Mouse (Mus musculus): ENCODE results near the gene Git1. TPM values are rescaled to one million over a fixed set of nuclear protein-coding genes. Genes with fewer than 3 reads are reported as not detected.
A peak's percentile ranks its signal among the peaks of the same experiment; 100 is the strongest.

Gene Git1
- polyA plus RNA-seq, 2 experiments = 17.3 to 57.1 TPM

DNA sequence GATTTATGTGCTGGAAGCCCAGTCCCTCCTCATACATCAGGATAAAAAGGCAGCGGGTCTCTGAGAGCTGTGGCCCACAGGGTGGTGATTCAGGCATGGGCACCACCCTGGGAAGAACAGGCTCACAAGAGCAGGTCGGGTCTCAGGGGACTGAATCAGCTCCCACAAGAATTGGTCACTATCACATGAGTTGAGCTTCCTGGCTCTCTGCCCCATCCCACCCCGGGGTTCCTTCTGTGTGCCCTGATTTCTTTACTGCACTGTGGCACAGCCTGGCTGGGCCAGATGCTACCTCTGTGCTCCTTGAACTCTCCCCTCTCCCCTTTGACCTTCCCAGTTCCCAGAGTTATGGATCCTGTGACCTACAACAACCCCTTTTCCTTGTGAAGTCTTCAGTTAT, 10.3 kb upstream of the Git1 start:
- H3K4me3 ChIP-seq (replicated peaks; ENCODE audit: low read length) = no peak overlapping the region
- no peak for TF ChIP-seq POLR2A (IDR thresholded peaks at IDR 0.05; ENCODE audit: borderline replicate concordance, extremely low read depth, insufficient read depth, insufficient read length)
- WGBS = 62% methylated on average over 3 of the region's 3 CpGs
- no peaks in the 10 kb centered on the region for H3K27me3 ChIP-seq (ENCODE audit: control insufficient read depth, insufficient read depth, low read length)
- H3K9ac ChIP-seq (ENCODE audit: low read depth, low read length, severe bottlenecking) = no peak overlapping the region
- peaks cover 36% of the 10 kb centered on the region for H3K4me1 ChIP-seq (ENCODE audit: control insufficient read depth, insufficient read depth, low read length)
- H3K9me3 ChIP-seq (ENCODE audit: control insufficient read depth, low read length) = no peaks in the 10 kb centered on the region
- no peak for ATAC-seq (ENCODE audit: low FRiP score, low read depth)
- H3K4me2 ChIP-seq (replicated peaks; ENCODE audit: low read depth, low read length, severe bottlenecking) = no peak overlapping the region
- H3K36me3 ChIP-seq (ENCODE audit: control insufficient read depth, insufficient read depth, low read length) = 0 out of 2 replicates have a peak, but pooled peaks cover 2% of the 10 kb centered on the region
- no peak for DNase-seq (ENCODE audit: low spot score)
- H3K27ac ChIP-seq (replicated peaks; ENCODE audit: low read depth, low read length) = no peak overlapping the region

DNA sequence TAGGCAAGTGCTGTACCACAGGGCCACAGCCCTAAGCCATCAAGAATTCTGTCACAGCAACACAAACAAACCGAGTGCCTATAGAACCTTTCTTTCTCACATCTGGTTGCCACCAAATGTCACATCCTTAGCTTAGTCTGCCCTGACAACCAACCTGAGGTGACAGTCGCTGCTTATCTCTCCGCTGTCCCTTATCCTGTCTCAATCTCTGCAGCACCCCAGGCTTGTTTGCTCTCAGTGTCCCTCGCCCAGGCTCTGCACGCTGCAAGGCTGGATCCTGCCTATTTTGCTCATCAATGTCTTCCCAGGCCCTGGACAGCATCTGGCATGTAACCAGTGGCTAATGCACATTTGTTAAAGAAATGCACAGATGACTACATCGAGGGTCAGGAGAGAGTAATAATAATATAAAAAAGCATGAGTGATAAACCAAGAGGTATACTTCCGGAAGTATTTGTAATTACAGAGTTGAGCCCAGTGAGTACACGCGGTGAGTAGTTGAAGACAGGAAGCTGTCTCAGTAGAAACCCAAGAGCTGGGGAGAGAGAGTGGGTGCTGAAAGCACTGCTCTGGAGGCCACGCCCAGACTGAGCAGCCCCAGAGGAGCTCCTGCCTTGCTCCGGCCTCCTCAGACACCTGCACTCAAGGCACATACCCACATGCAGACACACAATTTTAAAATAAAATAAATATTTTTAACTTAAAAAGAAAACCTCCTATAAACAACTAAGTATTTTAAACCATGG, 9.7 kb upstream of the Git1 start:
- WGBS = 62% methylated on average over 11 of the region's 11 CpGs
- H3K27ac ChIP-seq (replicated peaks; ENCODE audit: low read depth, low read length) = no peak overlapping the region
- no peak for ATAC-seq (ENCODE audit: low FRiP score, low read depth)
- H3K4me1 ChIP-seq (ENCODE audit: control insufficient read depth, insufficient read depth, low read length) = peaks cover 42% of the 10 kb centered on the region
- no peak for DNase-seq (ENCODE audit: low spot score)
- TF ChIP-seq POLR2A (IDR thresholded peaks at IDR 0.05; ENCODE audit: borderline replicate concordance, extremely low read depth, insufficient read depth, insufficient read length) = no peak
- no peaks in the 10 kb centered on the region for H3K27me3 ChIP-seq (ENCODE audit: control insufficient read depth, insufficient read depth, low read length)
- H3K4me2 ChIP-seq (replicated peaks; ENCODE audit: low read depth, low read length, severe bottlenecking) = no peak overlapping the region
- H3K9ac ChIP-seq (ENCODE audit: low read depth, low read length, severe bottlenecking) = no peak overlapping the region
- no peak overlapping the region for H3K4me3 ChIP-seq (replicated peaks; ENCODE audit: low read length)
- 0 out of 2 replicates have a peak, but pooled peaks cover 3% of the 10 kb centered on the region for H3K36me3 ChIP-seq (ENCODE audit: control insufficient read depth, insufficient read depth, low read length)
- H3K9me3 ChIP-seq (ENCODE audit: control insufficient read depth, low read length) = no peaks in the 10 kb centered on the region

DNA sequence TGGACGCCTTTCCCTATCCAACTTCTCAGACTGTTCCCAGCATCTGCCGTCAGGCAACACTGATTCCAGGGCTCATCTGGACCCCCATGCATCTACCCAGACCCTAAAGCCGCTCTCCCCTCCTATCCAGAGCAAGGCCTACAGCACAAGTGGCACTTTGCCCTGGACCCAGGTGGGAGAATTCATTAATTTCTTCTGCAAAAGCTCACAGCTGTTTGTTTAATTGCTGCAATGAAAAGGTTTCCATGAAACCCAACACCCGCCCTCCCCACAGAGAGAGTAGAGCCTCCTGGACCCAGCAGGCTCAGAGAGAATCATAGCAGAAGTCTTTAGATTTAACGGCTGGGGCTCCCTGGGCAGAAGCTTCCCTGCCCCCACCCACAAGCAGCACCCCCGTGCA, 8.1 kb upstream of the Git1 start:
- no peak overlapping the region for H3K9ac ChIP-seq (ENCODE audit: low read depth, low read length, severe bottlenecking)
- peak; percentile 63 for DNase-seq (ENCODE audit: low spot score)
- TF ChIP-seq POLR2A (IDR thresholded peaks at IDR 0.05; ENCODE audit: borderline replicate concordance, extremely low read depth, insufficient read depth, insufficient read length) = no peak
- no peaks in the 10 kb centered on the region for H3K9me3 ChIP-seq (ENCODE audit: control insufficient read depth, low read length)
- peak overlapping the region; percentile 65; the same call in 1 of the 2 replicates for H3K27ac ChIP-seq (replicated peaks; ENCODE audit: low read depth, low read length)
- WGBS = 18% methylated on average over 6 of the region's 6 CpGs
- H3K4me2 ChIP-seq (replicated peaks; ENCODE audit: low read depth, low read length, severe bottlenecking) = peak overlapping the region; percentile 34
- no peak; the same call in 1 of the 2 replicates for ATAC-seq (ENCODE audit: low FRiP score, low read depth)
- no peaks in the 10 kb centered on the region for H3K27me3 ChIP-seq (ENCODE audit: control insufficient read depth, insufficient read depth, low read length)
- H3K4me3 ChIP-seq (replicated peaks; ENCODE audit: low read length) = no peak overlapping the region
- H3K36me3 ChIP-seq (ENCODE audit: control insufficient read depth, insufficient read depth, low read length) = 0 out of 2 replicates have a peak, but pooled peaks cover 3% of the 10 kb centered on the region
- H3K4me1 ChIP-seq (ENCODE audit: control insufficient read depth, insufficient read depth, low read length) = peaks cover 46% of the 10 kb centered on the region

DNA sequence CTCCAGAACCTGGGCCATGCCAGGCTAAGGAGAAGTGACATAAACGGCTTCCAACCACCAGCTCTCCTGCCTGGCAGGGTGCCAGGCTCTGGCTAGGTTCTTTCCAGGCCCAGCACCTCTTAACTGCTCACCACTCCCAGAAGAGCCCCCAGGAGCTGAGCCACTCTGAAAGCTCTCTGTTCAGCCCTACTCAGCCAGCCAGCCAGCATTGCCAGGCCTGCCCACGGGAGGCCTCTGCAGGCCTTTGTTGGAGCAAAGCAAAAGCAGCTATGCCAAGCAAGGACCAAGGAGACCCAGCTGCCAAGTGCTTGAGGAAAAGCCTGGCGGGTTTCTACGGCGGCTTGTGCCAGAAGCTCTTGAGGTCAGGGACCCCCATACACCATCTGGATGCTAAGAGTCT, 6.6 kb upstream of the Git1 start:
- Histone ChIP-seq H3K4me2 (replicated peaks; ENCODE audit: low read depth, low read length, severe bottlenecking) (0 out of 2 replicates have a peak overlapping the region, but pooled peaks have one; percentile 7), H3K36me3 (ENCODE audit: control insufficient read depth, insufficient read depth, low read length) (0 out of 2 replicates have a peak, but pooled peaks cover 3% of the 10 kb centered on the region), H3K9me3 (ENCODE audit: control insufficient read depth, low read length) (no peaks in the 10 kb centered on the region), H3K27ac (replicated peaks; ENCODE audit: low read depth, low read length) (no peak overlapping the region), H3K9ac (ENCODE audit: low read depth, low read length, severe bottlenecking) (no peak overlapping the region), H3K27me3 (ENCODE audit: control insufficient read depth, insufficient read depth, low read length) (no peaks in the 10 kb centered on the region), H3K4me1 (ENCODE audit: control insufficient read depth, insufficient read depth, low read length) (peaks cover 53% of the 10 kb centered on the region), H3K4me3 (replicated peaks; ENCODE audit: low read length) (no peak overlapping the region)
- no peak for TF ChIP-seq POLR2A (IDR thresholded peaks at IDR 0.05; ENCODE audit: borderline replicate concordance, extremely low read depth, insufficient read depth, insufficient read length)
- ATAC-seq (ENCODE audit: low FRiP score, low read depth) (no peak), DNase-seq (ENCODE audit: low spot score) (peak; percentile 48)
- 42% methylated on average over 5 of the region's 5 CpGs for WGBS

DNA sequence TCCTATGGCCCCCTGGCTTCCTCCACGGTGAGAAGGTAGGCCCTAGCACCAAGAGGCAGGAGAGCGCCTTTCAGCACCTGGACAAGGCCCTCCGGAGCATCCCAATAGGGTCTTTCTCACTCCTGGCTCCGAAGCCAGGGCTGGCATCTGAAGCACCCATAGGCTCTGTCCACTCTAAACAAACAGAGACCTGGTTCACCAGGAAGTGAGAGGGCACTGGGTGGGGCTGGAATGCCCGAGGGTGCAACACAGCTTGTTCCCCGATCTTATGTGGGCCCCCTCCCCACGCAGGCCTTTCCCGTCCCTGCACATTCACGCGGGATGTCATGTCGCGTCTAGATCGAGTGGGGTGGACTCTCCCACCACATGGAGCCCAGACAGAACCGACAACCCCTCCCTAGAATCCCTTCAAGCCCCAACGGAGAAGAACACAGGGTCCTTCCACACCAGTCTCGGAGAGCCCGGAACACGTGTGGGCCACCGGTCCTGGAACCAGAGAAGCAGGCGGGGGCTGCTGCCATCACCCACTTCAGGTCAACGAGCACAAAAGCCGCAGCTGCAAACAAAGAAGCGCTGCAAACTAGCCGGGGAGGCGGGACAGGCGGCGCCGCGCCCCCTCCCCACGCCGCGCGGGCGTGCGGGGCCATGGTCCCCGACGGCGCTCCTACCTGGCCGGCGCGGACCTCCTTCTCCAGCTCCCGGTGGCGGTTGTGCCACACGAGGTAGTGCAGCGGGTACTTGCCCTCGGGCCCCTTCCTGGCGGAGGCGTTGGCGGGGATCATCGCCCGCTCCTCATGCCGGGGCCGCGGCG, 4.4 kb upstream of the Git1 start:
- peak overlapping the region; percentile 80 for H3K4me3 ChIP-seq (replicated peaks; ENCODE audit: low read length)
- no peak for ATAC-seq (ENCODE audit: low FRiP score, low read depth)
- H3K4me2 ChIP-seq (replicated peaks; ENCODE audit: low read depth, low read length, severe bottlenecking) = peak overlapping the region; percentile 95
- H3K27me3 ChIP-seq (ENCODE audit: control insufficient read depth, insufficient read depth, low read length) = no peaks in the 10 kb centered on the region
- no peak for DNase-seq (ENCODE audit: low spot score)
- no peaks in the 10 kb centered on the region for H3K9me3 ChIP-seq (ENCODE audit: control insufficient read depth, low read length)
- WGBS = 2% methylated on average over 28 of the region's 55 CpGs
- peak overlapping the region; percentile 86 for H3K9ac ChIP-seq (ENCODE audit: low read depth, low read length, severe bottlenecking)
- TF ChIP-seq POLR2A (IDR thresholded peaks at IDR 0.05; ENCODE audit: borderline replicate concordance, extremely low read depth, insufficient read depth, insufficient read length) = no peak
- peaks cover 60% of the 10 kb centered on the region for H3K4me1 ChIP-seq (ENCODE audit: control insufficient read depth, insufficient read depth, low read length)
- 0 out of 2 replicates have a peak, but pooled peaks cover 3% of the 10 kb centered on the region for H3K36me3 ChIP-seq (ENCODE audit: control insufficient read depth, insufficient read depth, low read length)
- H3K27ac ChIP-seq (replicated peaks; ENCODE audit: low read depth, low read length) = peak overlapping the region; percentile 52; the same call in 1 of the 2 replicates

Data from limb, embryonic 14.5 days (tissue).